Mouse (Mus musculus): Measurements from ENCODE around the gene Edn2. TPM values are rescaled to one million over a fixed set of nuclear protein-coding genes. Genes with fewer than 3 reads are reported as not detected.

The Edn2 gene
- not detected in 4 replicates for total RNA-seq (2023; ENCODE audit: inconsistent age)

GRCm38 (mm10) chr4:120161166-120161949 lies at the start of gene Edn2:
Gene Edn2 (plus strand): TSS chr4:120161206.

Other genes starting within 250 kb of the Edn2 start
- not detected in 4 replicates for gene AL607142.1, start 96.2 kb upstream of the Edn2 start, total RNA-seq (2023; ENCODE audit: inconsistent age)
- 0.26 to 0.39 TPM (median 0.39 TPM) in 3 of 4 replicates, not detected in the other for gene Foxo6, start 126.1 kb downstream of the Edn2 start, total RNA-seq (2023; ENCODE audit: inconsistent age)
- gene Scmh1, start 244.1 kb downstream of the Edn2 start, total RNA-seq (2023; ENCODE audit: inconsistent age) = 30.5 to 48.8 TPM (median 40.0 TPM) in 4 replicates

Data from B cell, adult (primary cell).